In genomic region chr4:58547273-58547565, GRCm38 (mm10) we compare ENCODE assay signal across 8 mouse cellular contexts. TPM values are rescaled to one million over a fixed set of nuclear protein-coding genes. Genes with fewer than 3 reads are reported as not detected.
DNase-seq lines count a peak whose midpoint lies in the region; ATAC-seq and TF ChIP-seq lines count a peak whose summit lies in the region.

No protein-coding gene starts in this region.

- no peaks in the 10 kb centered on the region for H3K27me3 ChIP-seq in intestine, embryonic 16.5 days (replicated peaks; ENCODE audit: control insufficient read depth, insufficient read depth, low read length)
- H3K27me3 ChIP-seq in intestine, embryonic 15.5 days (replicated peaks): no peaks in the 10 kb centered on the region
- no peaks in the 10 kb centered on the region for H3K27me3 ChIP-seq in testis, adult 2 months (ENCODE audit: control insufficient read depth, insufficient read depth, low read length)
- no peaks in the 10 kb centered on the region for H3K27me3 ChIP-seq in stomach, embryonic 16.5 days (ENCODE audit: control insufficient read depth, insufficient read depth, low read length)

- intact Hi-C loops in heart, postnatal 10 days (cut with DNase I): no loop called here

- H3K36me3 ChIP-seq in intestine, embryonic 16.5 days (ENCODE audit: control insufficient read depth, insufficient read depth, low read length): no peaks in the 10 kb centered on the region
- no peaks in the 10 kb centered on the region; the same call in 1 of the 2 replicates for H3K36me3 ChIP-seq in intestine, embryonic 15.5 days
- no peaks in the 10 kb centered on the region for H3K36me3 ChIP-seq in testis, adult 2 months (ENCODE audit: control insufficient read depth, insufficient read depth, low read length)
- H3K36me3 ChIP-seq in stomach, embryonic 16.5 days (ENCODE audit: control insufficient read depth, insufficient read depth, low read length): no peaks in the 10 kb centered on the region

- DNase-seq in testis, postnatal 14 days (ENCODE audit: low spot score): no peak
- peak; percentile 41 to 44 for DNase-seq in heart, postnatal 10 days
- DNase-seq in right cerebral cortex, postnatal 25 days: no peak
- no peak for DNase-seq in left cerebral cortex, adult 11 months (ENCODE audit: low spot score)

- peak overlapping the region; percentile 14; the same call in 1 of the 2 replicates for H3K27ac ChIP-seq in intestine, embryonic 16.5 days (ENCODE audit: low read length)
- no peak overlapping the region; the same call in 1 of the 2 replicates for H3K27ac ChIP-seq in intestine, embryonic 15.5 days
- no peak overlapping the region for H3K27ac ChIP-seq in testis, adult 2 months (ENCODE audit: control insufficient read depth, insufficient read depth, low read depth, low read length)
- peak overlapping the region; percentile 30 for H3K27ac ChIP-seq in stomach, embryonic 16.5 days (ENCODE audit: low read length)

- H3K4me1 ChIP-seq in intestine, embryonic 16.5 days (ENCODE audit: control insufficient read depth, insufficient read depth, low read length): peaks cover 37% of the 10 kb centered on the region
- H3K4me1 ChIP-seq in intestine, embryonic 15.5 days (replicated peaks): peaks cover 30% of the 10 kb centered on the region
- 0 out of 2 replicates have a peak, but pooled peaks cover 2% of the 10 kb centered on the region for H3K4me1 ChIP-seq in testis, adult 2 months (ENCODE audit: control insufficient read depth, insufficient read depth, low read length)
- peaks cover 46% of the 10 kb centered on the region for H3K4me1 ChIP-seq in stomach, embryonic 16.5 days (ENCODE audit: control insufficient read depth, insufficient read depth, low read length)

- H3K4me2 ChIP-seq in intestine, embryonic 16.5 days (ENCODE audit: low read depth, low read length): no peak overlapping the region
- H3K4me2 ChIP-seq in intestine, embryonic 15.5 days (replicated peaks): no peak overlapping the region
- no peak overlapping the region for H3K4me2 ChIP-seq in stomach, embryonic 16.5 days (ENCODE audit: low read depth, low read length)

- no peak for ATAC-seq in intestine, embryonic 16.5 days
- no peak for ATAC-seq in intestine, embryonic 15.5 days
- no peak for ATAC-seq in stomach, embryonic 16.5 days (ENCODE audit: insufficient read depth, low FRiP score)

- no peak for TF ChIP-seq POLR2A in testis, adult 2 months (IDR thresholded peaks at IDR 0.05; ENCODE audit: control insufficient read depth, low read depth, low read length)

- TF ChIP-seq CTCF in testis, adult 2 months (IDR thresholded peaks at IDR 0.05; ENCODE audit: control insufficient read depth, insufficient read depth, insufficient replicate concordance, low read depth, low read length): no peak

- WGBS in intestine, embryonic 16.5 days: 36% methylated on average over 4 of the region's 4 CpGs
- WGBS in intestine, embryonic 15.5 days: 38% methylated on average over 4 of the region's 4 CpGs
- WGBS in stomach, embryonic 16.5 days: 41% methylated on average over 4 of the region's 4 CpGs

- no peak overlapping the region for H3K4me3 ChIP-seq in intestine, embryonic 16.5 days (ENCODE audit: low read length)
- no peak overlapping the region for H3K4me3 ChIP-seq in intestine, embryonic 15.5 days (replicated peaks)
- peak overlapping the region; percentile 22; the same call in 1 of the 2 replicates for H3K4me3 ChIP-seq in testis, adult 2 months (ENCODE audit: control insufficient read depth, low read depth, low read length)
- no peak overlapping the region for H3K4me3 ChIP-seq in stomach, embryonic 16.5 days (replicated peaks; ENCODE audit: low read length)

- no peaks in the 10 kb centered on the region for H3K9me3 ChIP-seq in intestine, embryonic 16.5 days (ENCODE audit: control insufficient read depth, low read length)
- H3K9me3 ChIP-seq in intestine, embryonic 15.5 days: no peaks in the 10 kb centered on the region
- no peaks in the 10 kb centered on the region for H3K9me3 ChIP-seq in stomach, embryonic 16.5 days (replicated peaks; ENCODE audit: control insufficient read depth, low read length)

- no peak overlapping the region for H3K9ac ChIP-seq in intestine, embryonic 16.5 days (ENCODE audit: low read depth, low read length)
- H3K9ac ChIP-seq in intestine, embryonic 15.5 days: no peak overlapping the region
- H3K9ac ChIP-seq in stomach, embryonic 16.5 days (ENCODE audit: low read length): no peak overlapping the region

RNA-seq across cellular contexts. Expression of gene Lpar1, which starts 6.5 kb away (rescaled TPM):
- polyA plus RNA-seq in intestine, embryonic 16.5 days (2015; fragmentation: Nextera tagmentation; extraction: Ambion mirVana): 53.4 and 54.1 TPM in 2 replicates
- polyA plus RNA-seq in intestine, embryonic 15.5 days (2015; fragmentation: Nextera tagmentation; extraction: Ambion mirVana): 50.0 and 55.9 TPM in 2 replicates
- 42.6 and 43.6 TPM in 2 replicates for polyA plus RNA-seq in testis, adult 2 months (2012; rRNA removed)
- total RNA-seq in heart, postnatal 10 days (2021): 10 to 100 TPM; 20.6 to 25.3 TPM
- polyA plus RNA-seq in stomach, embryonic 16.5 days (2015; fragmentation: Nextera tagmentation; extraction: Ambion mirVana): 76.6 and 79.4 TPM in 2 replicates

Comparison
In these comparisons a context has a peak if more than half of its experiments do, and no peak if none do; other contexts are left out.
1. H3K27ac ChIP-seq: peak in intestine, embryonic 16.5 days (single experiment) and stomach, embryonic 16.5 days (single experiment); none in intestine, embryonic 15.5 days (single experiment) and testis, adult 2 months (single experiment).
2. DNase-seq: peak in heart, postnatal 10 days (2 of 2); none in testis, postnatal 14 days (single experiment), right cerebral cortex, postnatal 25 days (single experiment) and left cerebral cortex, adult 11 months (single experiment).